Mouse (Mus musculus) bone marrow macrophage, adult 2 months (primary cell): ENCODE data around the gene Med24. TPM values are rescaled to one million over a fixed set of nuclear protein-coding genes. Genes with fewer than 3 reads are reported as not detected.

Source experiments
- H3K27ac ChIP-seq: 2 replicates; pipeline ENCODE4 v1.5.1; 2012; ENCODE audit warnings: low read depth, low read length; ENCODE audit not compliant: insufficient read depth
- H3K4me1 ChIP-seq: 2 replicates; pipeline ENCODE4 v1.6.1; 2012; ENCODE audit warnings: low read length; ENCODE audit not compliant: control insufficient read depth, insufficient read depth
- H3K4me3 ChIP-seq: 2 replicates; pipeline ENCODE4 v1.5.1; 2012; ENCODE audit warnings: mild to moderate bottlenecking, low read length, moderate library complexity; ENCODE audit not compliant: insufficient read depth
- CTCF ChIP-seq: IDR thresholded peaks from 2 replicates; pipeline ENCODE4 v1.5.1; 2012; ENCODE audit warnings: low read depth, mild to moderate bottlenecking, low read length, moderate library complexity
- POLR2A ChIP-seq: IDR thresholded peaks from 2 replicates; pipeline ENCODE4 v1.6.1; 2012; ENCODE audit warnings: mild to moderate bottlenecking, low read depth, low read length, borderline replicate concordance
- polyA plus RNA-seq: library from polyadenylated mRNA; stranded (reverse); fragments of >200 nt; gene quantifications from 2 replicates; pipeline ENCODE4 v1.2.4, GENCODE M21; 2012; ENCODE audit not compliant: missing spikeins, insufficient read depth, insufficient read length

Med24 gene
- polyA plus RNA-seq, 1 experiment = 32.2 TPM

DNA sequence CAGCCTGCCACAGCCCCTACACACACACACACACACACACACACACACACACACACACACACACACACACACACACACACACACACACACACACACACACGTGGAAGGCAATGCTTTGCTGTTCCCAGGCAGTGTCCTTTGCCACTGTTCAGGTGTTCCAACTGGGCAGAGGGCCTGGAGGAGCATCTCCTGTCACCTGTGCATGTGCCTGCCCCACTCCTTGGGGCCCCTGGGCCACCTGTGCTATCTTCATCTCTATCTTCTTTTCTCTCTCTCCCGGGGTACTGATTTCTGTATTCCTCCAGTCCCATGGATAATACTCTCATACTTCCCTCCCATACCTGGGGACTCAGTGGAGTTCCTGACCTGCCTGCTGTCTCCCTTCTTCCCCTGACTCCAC, 37.1 kb upstream of the Med24 start:
- H3K4me3 ChIP-seq = no peak overlapping the region
- TF ChIP-seq POLR2A (no peak), CTCF (no peak)

DNA sequence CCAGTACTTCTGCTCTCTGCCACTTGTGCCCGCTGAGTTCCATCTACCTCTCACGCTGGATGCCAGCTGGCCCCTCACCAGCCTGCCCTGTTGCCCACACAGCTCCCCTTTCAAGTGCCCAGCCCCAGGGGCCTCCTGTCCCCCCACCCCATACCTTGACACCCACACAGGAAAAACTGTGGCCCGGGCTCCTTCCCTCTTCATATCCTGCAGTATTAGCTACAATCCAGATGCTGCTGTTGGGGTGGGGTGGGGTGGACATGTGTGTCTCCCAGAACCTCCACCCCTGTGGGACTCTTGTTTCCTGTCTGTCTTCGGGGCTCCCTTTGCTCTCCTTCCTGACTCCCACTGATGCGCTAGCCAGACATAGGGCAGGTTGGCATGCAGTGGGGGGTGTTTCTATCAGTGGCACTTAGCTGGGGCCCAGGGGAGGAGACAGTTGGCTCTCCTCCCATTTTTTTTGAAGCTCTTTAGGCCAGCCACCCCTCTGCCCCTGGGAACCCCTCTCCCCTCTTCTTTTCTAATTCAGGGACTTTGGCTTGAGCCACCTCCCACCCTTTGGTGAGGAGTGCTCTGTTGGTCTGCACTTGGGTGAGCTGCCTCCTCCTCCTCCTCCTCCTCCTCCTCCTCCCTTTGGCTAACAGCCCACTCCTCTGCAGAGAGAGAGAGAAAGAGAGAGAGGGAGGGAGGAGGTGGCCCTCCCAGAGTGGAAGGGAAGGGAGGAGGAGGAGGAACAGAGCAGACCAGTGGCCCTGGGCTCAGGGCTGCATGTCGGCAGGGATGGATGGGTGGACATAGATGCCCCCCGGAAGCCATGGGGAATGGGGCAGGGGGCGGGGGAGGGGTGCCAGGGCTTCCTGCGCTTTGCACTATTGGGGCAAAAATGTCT, 36.4 kb upstream of the Med24 start:
- Histone ChIP-seq H3K27ac (no peak overlapping the region), H3K4me3 (no peak overlapping the region), H3K4me1 (no peaks in the 10 kb centered on the region)
- no peak for TF ChIP-seq POLR2A

More for the DNA sequence above, 37.1 kb upstream of the Med24 start:
- no peaks in the 10 kb centered on the region for H3K4me1 ChIP-seq
- H3K27ac ChIP-seq = no peak overlapping the region

DNA sequence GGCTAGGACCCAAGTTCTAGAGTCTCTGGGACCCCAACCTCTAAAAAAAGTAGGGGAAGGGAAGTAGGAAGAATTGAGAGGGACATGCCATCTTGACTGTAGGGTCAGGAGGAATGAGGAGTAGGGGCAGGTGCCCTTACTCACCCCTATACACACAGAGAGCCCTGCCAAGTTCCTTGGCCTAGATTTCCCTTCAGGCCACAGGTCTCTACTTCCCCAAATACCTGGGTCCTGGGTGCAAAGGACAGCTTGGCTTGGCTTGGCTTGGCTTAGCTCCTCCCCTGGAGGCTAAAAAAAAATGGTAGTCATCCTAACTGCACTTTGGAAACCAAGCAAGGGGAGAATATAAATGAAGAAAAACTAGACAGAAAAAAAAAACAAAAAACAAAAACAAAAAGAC, 35.5 kb upstream of the Med24 start:
- Histone ChIP-seq H3K4me1 (no peaks in the 10 kb centered on the region), H3K4me3 (no peak overlapping the region), H3K27ac (no peak overlapping the region)
- TF ChIP-seq POLR2A = no peak
- TF ChIP-seq CTCF = no peak

- no peaks in the 10 kb centered on the region for H3K4me1 ChIP-seq
- no peak overlapping the region for H3K27ac ChIP-seq
- TF ChIP-seq CTCF = no peak
- no peak for TF ChIP-seq POLR2A
These were observed 34.9 kb upstream of the Med24 start for GRCm38 (mm10) chr11:98764091-98764490.

GRCm38 (mm10) chr11:98763502-98763861, 34.2 kb upstream of the Med24 start:
- H3K27ac ChIP-seq = no peak overlapping the region
- H3K4me3 ChIP-seq = no peak overlapping the region
- no peak for TF ChIP-seq CTCF
- no peak for TF ChIP-seq POLR2A
- no peaks in the 10 kb centered on the region for H3K4me1 ChIP-seq

More at GRCm38 (mm10) chr11:98764091-98764490, 34.9 kb upstream of the Med24 start:
- H3K4me3 ChIP-seq = no peak overlapping the region

DNA sequence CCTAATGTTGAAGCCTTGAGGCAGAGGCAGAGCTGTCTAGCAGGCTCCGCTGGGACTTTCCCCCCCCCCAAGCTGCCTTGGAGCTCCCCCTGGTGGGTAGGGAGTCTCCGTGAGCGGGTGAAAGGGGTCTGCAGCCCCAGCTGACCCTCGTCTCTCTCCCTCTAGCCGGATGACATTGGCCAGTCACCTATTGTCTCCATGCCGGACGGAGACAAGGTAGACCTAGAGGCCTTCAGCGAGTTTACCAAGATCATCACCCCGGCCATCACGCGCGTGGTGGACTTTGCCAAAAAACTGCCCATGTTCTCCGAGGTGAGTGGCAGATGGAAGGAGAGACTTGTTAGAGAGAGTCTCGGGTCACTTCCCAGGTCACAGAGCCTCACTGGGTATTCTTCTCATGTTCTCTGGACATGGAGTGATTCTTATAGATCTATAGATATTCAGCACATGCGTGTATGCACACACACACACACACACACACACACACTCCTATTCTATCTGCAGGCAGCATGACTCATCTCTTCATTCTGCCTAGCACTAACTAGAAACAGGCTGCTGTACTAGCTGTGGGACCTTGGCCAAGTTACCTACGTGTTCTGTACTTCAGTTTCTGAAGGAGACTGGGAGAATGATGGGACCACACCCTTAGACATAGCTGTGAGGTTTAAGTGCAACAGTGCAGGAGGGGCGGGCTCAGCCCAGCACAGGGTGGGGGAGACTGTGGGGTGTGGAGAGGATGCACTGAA, 33.7 kb upstream of the Med24 start:
- Histone ChIP-seq H3K27ac (no peak overlapping the region), H3K4me1 (no peaks in the 10 kb centered on the region), H3K4me3 (no peak overlapping the region)
- TF ChIP-seq CTCF (no peak), POLR2A (no peak)

- no peak overlapping the region for H3K27ac ChIP-seq
- H3K4me1 ChIP-seq = no peaks in the 10 kb centered on the region
- TF ChIP-seq POLR2A = no peak
- TF ChIP-seq CTCF = no peak
- no peak overlapping the region for H3K4me3 ChIP-seq
These were observed 32.7 kb upstream of the Med24 start for GRCm38 (mm10) chr11:98761939-98762338.

- TF ChIP-seq CTCF = no peak
- no peak for TF ChIP-seq POLR2A
- peaks cover 31% of the 10 kb centered on the region for H3K4me1 ChIP-seq
- no peak overlapping the region for H3K4me3 ChIP-seq
- H3K27ac ChIP-seq = no peak overlapping the region
These were observed 27.5 kb upstream of the Med24 start for GRCm38 (mm10) chr11:98756711-98757110.

GRCm38 (mm10) chr11:98755726-98756380, 26.6 kb upstream of the Med24 start:
- peaks cover 37% of the 10 kb centered on the region for H3K4me1 ChIP-seq
- no peak overlapping the region for H3K27ac ChIP-seq
- TF ChIP-seq CTCF (no peak), POLR2A (no peak)
- H3K4me3 ChIP-seq = no peak overlapping the region
